8 mouse cellular contexts compared by ENCODE assay signal in the genomic region with DNA sequence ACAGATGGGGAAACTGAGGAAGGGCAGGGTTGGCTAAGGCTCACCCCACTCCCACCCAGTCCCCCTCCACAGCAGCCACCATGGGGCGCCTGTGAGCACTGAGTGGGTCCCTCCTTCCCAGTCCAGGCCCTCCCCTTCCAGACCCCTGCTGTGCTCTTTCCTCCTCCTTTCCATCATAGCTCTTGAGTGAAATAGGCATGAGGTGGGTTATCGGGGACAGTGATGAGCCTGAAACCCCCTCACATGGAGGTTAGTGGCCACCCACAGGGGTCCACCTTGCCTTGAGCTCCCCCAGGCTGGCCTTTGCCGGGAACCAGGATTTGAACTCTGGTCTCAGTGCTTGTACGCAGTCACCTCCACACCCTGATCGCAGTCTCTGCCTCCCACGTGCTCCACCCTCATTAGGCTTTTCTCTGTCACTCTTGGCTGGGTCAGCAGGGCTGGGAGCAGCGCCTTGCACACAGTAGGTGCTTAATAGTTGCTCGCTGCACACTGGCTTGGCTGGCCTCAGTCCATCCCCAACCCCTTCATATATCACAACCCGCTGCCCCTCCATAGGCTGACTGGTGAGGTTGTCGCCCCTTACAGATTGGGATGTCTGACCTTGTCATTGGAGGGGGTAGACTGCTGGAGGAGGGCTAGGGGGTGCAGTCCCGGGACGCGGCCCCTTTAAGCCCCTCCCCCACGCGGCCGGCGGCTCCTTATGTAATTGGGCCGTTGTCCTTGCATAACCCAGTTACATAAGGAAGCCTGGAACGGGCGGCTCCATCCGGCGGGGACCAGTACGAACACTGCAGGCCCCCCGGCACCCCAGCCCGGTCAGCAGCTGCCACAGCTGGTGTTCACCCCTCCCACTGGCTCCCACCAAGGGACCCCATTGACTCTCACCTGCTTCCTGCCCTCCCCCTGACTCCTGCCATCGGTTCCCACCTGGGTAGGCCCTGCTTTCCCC. TPM values are rescaled to one million over a fixed set of nuclear protein-coding genes. Genes with fewer than 3 reads are reported as not detected.
DNase-seq lines count a peak whose midpoint lies in the region; ATAC-seq and TF ChIP-seq lines count a peak whose summit lies in the region.

No protein-coding gene starts in this region.

- H3K4me2 ChIP-seq in forebrain, embryonic 13.5 days = peak overlapping the region; percentile 45

- peak; percentile 73; the same call in 1 of the 2 replicates for TF ChIP-seq POLR2A in lung, adult 2 months (IDR thresholded peaks at IDR 0.05; ENCODE audit: borderline replicate concordance, extremely low read depth, low read depth, low read length)

- H3K4me1 ChIP-seq in forebrain, embryonic 13.5 days = peaks cover 80% of the 10 kb centered on the region
- H3K4me1 ChIP-seq in lung, adult 2 months (ENCODE audit: control insufficient read depth, insufficient read depth, low read length) = peaks cover 87% of the 10 kb centered on the region

- peak overlapping the region; percentile 35; the same call in 1 of the 2 replicates for H3K27ac ChIP-seq in forebrain, embryonic 13.5 days

- 24% methylated on average over 26 of the region's 26 CpGs for WGBS in forebrain, embryonic 13.5 days
- 22% methylated on average over 26 of the region's 26 CpGs for WGBS in lung, adult 2 months

- no peak for TF ChIP-seq CTCF in lung, adult 2 months (IDR thresholded peaks at IDR 0.05; ENCODE audit: insufficient read depth, low read length)

- H3K27me3 ChIP-seq in forebrain, embryonic 13.5 days = peaks cover 2% of the 10 kb centered on the region; the same call in 1 of the 2 replicates

- DNase-seq in thymus, postnatal 4 days = peak; percentile 55
- no peak for DNase-seq in thymus, postnatal 10 days (ENCODE audit: low spot score in 2 of 2)
- peak; percentile 93 to 95 for DNase-seq in heart, postnatal 10 days
- peak; percentile 94 to 95 for DNase-seq in kidney, postnatal 36 days
- DNase-seq in lung, adult 2 months = peak; percentile 90
- DNase-seq in ovary, postnatal 10 days (ENCODE audit: low spot score) = peak; percentile 90

- peak overlapping the region; percentile 50 for H3K9ac ChIP-seq in forebrain, embryonic 13.5 days

- intact Hi-C loops in heart, postnatal 10 days (cut with DNase I) = loop anchor here (1.0 kb wide), 1 partner anchor 15 kb away; no protein-coding TSS in a partner anchor

- H3K4me3 ChIP-seq in forebrain, embryonic 13.5 days = no peak overlapping the region; the same call in 1 of the 2 replicates
- H3K4me3 ChIP-seq in lung, adult 2 months (replicated peaks; ENCODE audit: extremely low read depth, low read depth, low read length) = peak overlapping the region; percentile 38

- H3K9me3 ChIP-seq in forebrain, embryonic 13.5 days (replicated peaks) = no peaks in the 10 kb centered on the region

- peaks cover 2% of the 10 kb centered on the region; the same call in 1 of the 2 replicates for H3K36me3 ChIP-seq in forebrain, embryonic 13.5 days (ENCODE audit: poor library complexity, severe bottlenecking)

- peak; percentile 14; the same call in 1 of the 2 replicates for ATAC-seq in forebrain, embryonic 13.5 days
- ATAC-seq in inflammation-experienced regulatory T-cells, adult 6 months = no peak

RNA-seq across cellular contexts. Expression of a gene that starts 20.7 kb away (rescaled TPM):
- 1.8 TPM in 2 replicates for polyA plus RNA-seq in forebrain, embryonic 13.5 days (2015; fragmentation: Nextera tagmentation; extraction: Ambion mirVana)
- 1 to 10 TPM; 1.3 to 2.2 TPM for total RNA-seq in heart, postnatal 10 days (2021)
- 8.8 and 10.1 TPM in 2 replicates for polyA plus RNA-seq in lung, adult 2 months (2012; rRNA removed)
- 10 to 100 TPM in 1 of 3 experiments, 1 to 10 TPM in 2; 4.4 to 10.7 (median 9.8) TPM for polyA plus RNA-seq in inflammation-experienced regulatory T-cells, adult 6 months (2017; shearing (Covaris generic))

RNA-seq across cellular contexts. Expression of a gene that starts 24.8 kb away (rescaled TPM):
- 2.1 and 2.3 TPM in 2 replicates for polyA plus RNA-seq in forebrain, embryonic 13.5 days (2015; fragmentation: Nextera tagmentation; extraction: Ambion mirVana)
- total RNA-seq in heart, postnatal 10 days (2021) = under 1 TPM; 0.77 to 0.98 TPM
- polyA plus RNA-seq in lung, adult 2 months (2012; rRNA removed) = 3.6 and 5.9 TPM in 2 replicates
- polyA plus RNA-seq in inflammation-experienced regulatory T-cells, adult 6 months (2017; shearing (Covaris generic)) = 1 to 10 TPM in 1 of 3 experiments, not detected in 2; 3.1 TPM

RNA-seq across cellular contexts. Expression of a gene that starts 29.3 kb away (rescaled TPM):
- 4.2 and 5.8 TPM in 2 replicates for polyA plus RNA-seq in forebrain, embryonic 13.5 days (2015; fragmentation: Nextera tagmentation; extraction: Ambion mirVana)
- total RNA-seq in heart, postnatal 10 days (2021) = under 1 TPM; 0.74 to 0.87 TPM
- polyA plus RNA-seq in lung, adult 2 months (2012; rRNA removed) = 3.7 and 6.3 TPM in 2 replicates
- polyA plus RNA-seq in inflammation-experienced regulatory T-cells, adult 6 months (2017; shearing (Covaris generic)) = 1 to 10 TPM in 2 of 3 experiments, under 1 TPM in 1; 0.60 to 1.9 (median 1.1) TPM

RNA-seq across cellular contexts. Expression of a gene that starts 29.4 kb away (rescaled TPM):
- polyA plus RNA-seq in forebrain, embryonic 13.5 days (2015; fragmentation: Nextera tagmentation; extraction: Ambion mirVana) = 76.7 and 87.3 TPM in 2 replicates
- total RNA-seq in heart, postnatal 10 days (2021) = 10 to 100 TPM; 53.2 to 57.5 TPM
- polyA plus RNA-seq in lung, adult 2 months (2012; rRNA removed) = 79.2 and 83.4 TPM in 2 replicates
- 10 to 100 TPM in 2 of 3 experiments, 1 to 10 TPM in 1; 9.2 to 17.9 (median 10.9) TPM for polyA plus RNA-seq in inflammation-experienced regulatory T-cells, adult 6 months (2017; shearing (Covaris generic))

RNA-seq across cellular contexts. Expression of a gene that starts 35.3 kb away (rescaled TPM):
- 117 and 128 TPM in 2 replicates for polyA plus RNA-seq in forebrain, embryonic 13.5 days (2015; fragmentation: Nextera tagmentation; extraction: Ambion mirVana)
- total RNA-seq in heart, postnatal 10 days (2021) = 10 to 100 TPM; 39.7 to 41.2 TPM
- polyA plus RNA-seq in lung, adult 2 months (2012; rRNA removed) = 59.3 and 61.8 TPM in 2 replicates
- 10 to 100 TPM; 10.7 to 27.1 (median 13.4) TPM for polyA plus RNA-seq in inflammation-experienced regulatory T-cells, adult 6 months (2017; shearing (Covaris generic))

Comparison
In these comparisons a context has a peak if more than half of its experiments do, and no peak if none do; other contexts are left out.
1. DNase-seq: peak in thymus, postnatal 4 days (single experiment), heart, postnatal 10 days (2 of 2), kidney, postnatal 36 days (2 of 2), lung, adult 2 months (single experiment) and ovary, postnatal 10 days (single experiment); none in thymus, postnatal 10 days (0 of 2).